Mouse (Mus musculus) left cerebral cortex, postnatal 36 days (tissue): Measurements from ENCODE around the gene Max. TPM values are rescaled to one million over a fixed set of nuclear protein-coding genes. Genes with fewer than 3 reads are reported as not detected.

Source experiments
- DNase-seq, 2 experiments: peaks; one replicate each; pipeline ENCODE4 v3.0.0; 2021 to 2022; ENCODE audit warnings: low spot score in 2 of 2, mixed read lengths in 1 of 2
- intact Hi-C: fragments of 180-260 bp; cut with DNase I; formaldehyde crosslinking; loops from one replicate; pipeline ENCODE4 v1.15.1; 2025
- total RNA-seq, 2 experiments: library from RNA; stranded (reverse); gene quantifications; 2 replicates each; pipeline ENCODE4 v1.2.3; 2021

Max gene
- total RNA-seq, 2 experiments from 2014 or later: 67.9 to 77.1 TPM

DNA sequence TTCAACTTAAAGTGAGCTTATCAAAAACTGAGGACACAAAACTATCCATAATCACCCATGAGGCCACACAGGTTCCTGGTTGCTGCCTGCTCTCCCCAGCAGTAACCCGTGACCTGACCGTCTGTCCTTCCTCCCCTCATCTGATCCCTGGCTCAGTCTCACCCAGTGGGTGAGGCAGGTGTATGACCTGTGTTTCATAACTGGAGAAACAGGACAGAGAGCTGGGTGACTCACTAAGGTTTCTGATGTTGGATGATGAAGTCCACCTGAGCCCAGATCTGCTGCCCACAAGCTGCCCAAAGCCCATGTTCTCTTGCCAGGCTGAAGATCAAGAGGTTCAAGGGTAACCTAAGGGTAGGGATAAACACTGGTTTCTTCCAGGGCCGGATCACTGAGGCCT, 35.0 kb downstream of the Max start:
- intact Hi-C loops: no loop called here
- no peak for DNase-seq

DNA sequence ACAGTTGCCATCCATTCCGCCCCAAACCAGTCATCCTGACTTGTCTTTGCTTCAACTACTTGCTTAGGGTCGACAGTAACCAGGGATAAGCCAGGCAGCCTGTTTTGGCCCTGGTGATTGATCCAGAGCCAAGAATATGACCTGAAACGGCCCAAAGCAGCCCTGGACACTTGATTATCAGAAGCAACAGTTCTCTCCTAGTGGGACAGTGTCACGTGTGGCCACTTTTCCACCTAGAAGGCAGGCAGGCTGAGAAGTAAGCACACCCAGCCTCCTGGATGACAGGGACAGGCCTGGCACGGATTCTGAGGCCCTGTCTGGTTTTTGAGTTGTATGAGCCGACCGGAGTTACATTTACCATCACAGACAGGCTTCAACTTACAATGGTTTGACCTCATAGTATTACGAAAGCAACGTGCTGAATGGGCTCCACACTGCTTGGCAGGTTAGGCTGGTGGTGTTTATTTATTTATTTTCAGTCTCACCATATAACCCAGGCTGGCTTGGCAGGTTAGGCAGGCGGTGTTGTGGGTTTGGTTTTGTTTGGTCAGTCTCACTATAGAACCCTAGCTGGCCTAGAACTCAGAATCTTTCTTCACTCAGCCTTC, 35.6 kb downstream of the Max start:
- no peak for DNase-seq
- intact Hi-C loops: no loop called here

DNA sequence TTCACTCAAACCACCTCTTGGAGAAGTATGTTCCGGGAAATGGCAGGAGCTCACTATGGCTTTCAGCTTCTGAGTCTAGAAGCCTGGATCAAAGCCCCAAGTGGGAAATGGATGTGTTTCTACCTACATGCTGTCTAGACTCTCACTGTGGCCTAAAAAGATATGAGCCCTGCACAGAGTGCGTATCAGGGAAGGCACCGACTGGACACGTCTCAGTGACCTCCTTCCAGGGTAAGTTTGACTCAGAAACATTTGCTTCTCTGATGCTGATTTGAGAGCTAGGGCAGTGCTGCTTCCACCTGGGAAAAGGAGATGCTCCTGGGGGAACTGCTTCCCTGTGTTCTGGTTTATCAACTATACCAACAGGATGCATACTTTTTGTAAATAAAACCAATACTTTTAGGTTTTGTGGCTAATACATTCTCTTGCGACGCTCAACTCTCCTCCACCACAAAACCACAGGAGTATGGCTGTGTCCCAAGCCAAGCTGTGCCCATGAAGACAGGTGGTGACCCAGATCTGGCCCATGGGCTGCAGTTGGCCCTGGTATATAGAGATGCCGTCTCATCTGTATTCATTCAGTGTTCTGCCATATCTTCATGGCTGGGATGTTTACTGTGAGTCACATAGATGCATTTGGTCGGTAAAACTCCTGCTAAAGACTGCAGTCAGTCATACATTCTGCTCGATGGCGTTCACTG, 36.9 kb downstream of the Max start:
- DNase-seq: no peak
- intact Hi-C loops: no loop called here

DNA sequence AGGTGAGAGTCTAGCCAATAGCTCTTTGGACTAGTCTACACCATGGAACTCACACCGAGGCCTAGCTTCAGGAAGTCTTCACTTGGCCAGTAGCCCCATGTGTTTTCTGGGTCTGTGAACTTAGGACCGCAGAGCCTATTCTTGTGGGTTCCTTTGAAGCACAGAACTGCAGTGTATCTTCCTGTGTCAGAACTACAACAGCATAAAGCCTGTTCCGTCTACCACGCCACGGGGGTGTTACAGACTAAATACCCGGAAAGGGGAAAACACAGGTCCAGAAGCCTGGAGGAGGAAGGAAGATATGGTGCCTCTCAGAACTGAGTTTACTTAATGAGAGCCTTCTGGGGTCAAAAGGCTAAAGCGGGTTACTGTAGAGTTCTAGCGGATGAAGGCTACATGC, 38.9 kb downstream of the Max start:
- intact Hi-C loops: no loop called here
- no peak for DNase-seq

DNA sequence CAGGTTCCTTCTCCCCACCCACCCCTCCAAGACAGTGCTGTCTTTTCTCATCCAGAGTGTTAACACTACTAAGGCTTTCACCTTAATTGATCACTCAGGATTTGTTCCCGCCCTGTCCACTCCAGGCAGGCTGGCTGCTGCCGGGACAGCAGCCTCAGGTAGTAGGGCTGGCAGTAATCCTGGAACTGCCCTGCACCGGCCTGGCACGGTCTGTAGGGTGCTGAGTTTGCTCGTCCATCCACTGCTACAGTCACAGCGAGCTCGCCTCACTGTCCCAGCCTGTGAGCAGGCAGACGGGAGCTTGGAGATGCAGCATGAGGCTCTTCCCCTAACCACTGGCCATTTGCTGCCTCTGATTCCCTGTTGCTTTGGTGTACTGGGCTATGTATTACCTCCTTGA, 41.0 kb downstream of the Max start:
- DNase-seq: no peak
- intact Hi-C loops: no loop called here

DNA sequence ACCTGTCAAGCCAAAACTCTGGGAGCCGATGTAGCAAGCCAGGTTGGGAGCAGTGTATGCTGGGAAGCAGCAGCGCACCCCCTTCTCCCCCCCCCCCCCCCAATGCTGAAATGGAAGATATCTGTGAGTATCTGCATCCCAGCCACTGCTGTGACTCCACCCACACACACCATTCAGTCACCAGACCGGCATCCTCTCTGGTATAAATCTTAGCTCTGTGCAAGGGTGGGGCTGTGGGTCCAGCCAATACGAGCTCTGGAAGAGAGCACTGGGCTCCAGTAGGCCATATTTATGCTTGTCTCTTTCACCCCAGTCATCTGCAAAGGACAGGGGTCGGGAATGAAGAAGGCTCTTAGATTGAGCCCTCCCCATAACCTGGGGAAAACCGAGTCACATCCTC, 41.6 kb downstream of the Max start:
- no peak for DNase-seq
- intact Hi-C loops: no loop called here

DNA sequence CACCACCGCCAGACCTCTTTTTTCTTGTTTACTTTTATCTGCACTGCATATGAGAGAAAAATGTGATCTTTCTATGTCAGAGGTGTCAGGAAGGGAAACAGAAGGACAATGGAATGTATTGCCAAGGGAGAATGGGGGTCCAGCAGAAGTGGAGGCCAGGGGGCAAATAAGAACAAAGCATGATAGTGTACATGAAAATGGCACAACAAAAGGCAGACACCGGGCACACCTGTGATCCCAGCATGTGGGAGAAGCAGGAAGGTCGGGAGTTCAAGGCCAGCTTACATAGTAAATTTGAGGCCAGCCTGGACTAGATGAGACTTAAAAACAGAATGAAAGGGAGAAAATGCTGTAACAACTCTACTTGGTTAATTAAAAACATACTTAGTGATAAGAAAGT, 43.1 kb downstream of the Max start:
- intact Hi-C loops: no loop called here
- DNase-seq: no peak

DNA sequence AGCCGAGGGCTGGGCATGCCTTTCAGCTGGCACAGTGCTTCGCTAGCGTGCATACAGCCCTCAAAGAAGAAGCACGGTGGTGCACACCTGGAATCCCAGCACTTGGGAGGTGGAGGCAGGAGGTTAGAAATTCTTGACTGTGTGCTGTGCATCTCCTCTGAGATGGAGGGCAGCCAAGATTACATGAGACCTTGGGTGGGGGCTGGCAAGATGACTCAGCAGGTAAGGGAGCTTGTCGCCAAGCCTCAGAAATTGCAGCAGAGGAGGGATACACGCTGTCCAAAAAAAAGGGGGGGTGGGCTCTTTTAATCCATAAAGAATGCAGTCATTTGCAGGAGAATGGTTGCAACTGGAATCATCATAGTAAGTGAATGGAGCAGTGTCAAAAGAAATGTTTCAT, 43.9 kb downstream of the Max start:
- DNase-seq: no peak
- intact Hi-C loops: no loop called here

DNA sequence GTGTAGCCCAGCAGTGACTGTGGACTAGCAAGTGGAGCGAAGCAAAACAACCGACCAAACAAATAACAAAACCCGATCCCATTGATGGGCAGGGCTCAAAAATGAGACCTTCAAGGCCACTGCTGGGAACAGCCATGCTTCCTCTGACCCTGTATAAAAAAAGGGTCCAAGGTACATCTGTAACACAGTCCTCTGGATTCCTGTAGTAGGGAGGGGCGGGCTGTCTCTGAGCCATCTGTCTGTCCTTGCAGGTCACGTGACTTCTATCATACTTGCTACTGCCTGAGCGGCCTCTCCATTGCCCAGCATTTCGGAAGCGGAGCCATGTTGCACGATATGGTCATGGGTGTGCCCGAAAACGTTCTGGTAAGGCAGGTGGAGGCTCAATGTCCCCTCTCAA, 45.8 kb downstream of the Max start:
- no peak for DNase-seq
- intact Hi-C loops: no loop called here

DNA sequence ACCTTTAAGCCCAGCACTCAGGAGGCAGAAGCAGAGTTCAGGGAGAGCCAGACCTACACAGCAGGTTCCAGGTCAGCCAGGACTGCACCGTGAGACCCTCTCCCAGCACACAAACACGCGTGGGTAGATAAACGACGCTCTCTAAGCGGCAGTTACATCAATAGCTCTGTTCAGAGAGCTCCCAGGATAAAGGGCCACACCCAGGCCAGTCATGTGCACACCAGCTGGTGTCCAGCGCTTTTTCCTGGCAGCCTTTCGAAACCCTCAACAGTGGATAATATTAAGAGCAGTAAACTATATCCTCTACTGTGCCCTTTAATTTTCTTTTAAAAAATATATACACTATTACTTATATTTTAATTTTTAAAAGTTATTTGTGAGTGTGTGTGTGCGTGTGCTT, 49.8 kb downstream of the Max start:
- DNase-seq: no peak
- intact Hi-C loops: no loop called here

DNA sequence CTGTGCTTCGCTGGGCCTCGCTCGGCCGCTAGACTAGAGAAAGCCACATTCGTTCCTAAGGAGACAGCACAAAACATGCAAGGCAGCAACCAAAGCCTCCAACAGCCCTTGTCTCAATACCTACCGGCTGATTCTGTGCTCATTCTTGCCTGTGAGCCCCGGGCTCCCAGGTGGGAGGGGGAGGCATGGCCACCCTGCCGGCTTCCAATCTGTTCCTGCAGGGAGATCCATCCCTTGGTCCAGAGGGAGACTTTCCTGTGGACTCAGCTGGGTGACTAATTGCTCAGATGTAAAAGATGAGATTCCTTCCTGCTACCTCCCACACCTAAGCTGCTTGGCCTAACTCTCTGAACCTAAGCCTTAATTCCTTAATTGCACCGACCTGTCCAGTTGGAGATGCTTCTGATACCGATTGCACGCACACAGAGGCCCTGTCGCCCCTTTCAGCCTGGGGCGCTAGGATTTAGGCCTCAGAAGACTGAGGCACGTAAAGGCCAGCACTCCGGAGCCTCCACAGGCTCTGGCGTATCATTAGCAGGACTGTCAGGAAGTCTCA, 50.8 kb downstream of the Max start:
- intact Hi-C loops: no loop called here
- DNase-seq: no peak

DNA sequence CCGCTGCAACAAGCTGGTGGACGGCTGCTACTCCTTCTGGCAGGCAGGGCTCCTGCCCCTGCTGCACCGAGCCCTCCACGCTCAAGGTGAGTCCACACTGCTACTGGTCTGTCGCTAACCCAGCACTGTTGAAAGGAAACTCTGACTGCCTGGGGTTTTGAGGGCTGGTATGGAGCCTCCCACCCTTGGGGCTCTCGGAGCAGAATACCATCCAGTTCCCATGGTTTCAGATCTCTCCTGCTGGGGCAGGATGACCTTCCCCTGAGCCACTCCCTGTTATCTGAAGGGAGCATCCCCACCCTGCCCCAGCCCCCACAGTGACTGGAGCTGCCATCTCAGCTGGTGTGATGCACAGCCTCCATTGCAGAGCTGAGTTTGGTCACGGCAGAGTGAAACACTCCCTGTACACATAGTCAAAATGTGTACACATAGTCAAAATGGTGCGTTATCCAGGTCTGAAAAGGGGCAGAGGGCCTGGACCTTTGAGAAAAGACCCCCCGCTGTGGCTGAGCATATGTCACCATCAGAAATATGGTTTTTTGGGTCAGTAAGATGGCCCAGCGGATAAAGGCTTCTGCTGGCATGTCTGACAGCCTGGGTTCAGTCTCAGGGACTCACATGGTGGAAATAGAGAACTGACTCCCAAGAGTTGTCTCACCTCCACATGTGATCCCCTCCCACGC, 51.6 kb downstream of the Max start:
- DNase-seq: no peak
- intact Hi-C loops: no loop called here

DNA sequence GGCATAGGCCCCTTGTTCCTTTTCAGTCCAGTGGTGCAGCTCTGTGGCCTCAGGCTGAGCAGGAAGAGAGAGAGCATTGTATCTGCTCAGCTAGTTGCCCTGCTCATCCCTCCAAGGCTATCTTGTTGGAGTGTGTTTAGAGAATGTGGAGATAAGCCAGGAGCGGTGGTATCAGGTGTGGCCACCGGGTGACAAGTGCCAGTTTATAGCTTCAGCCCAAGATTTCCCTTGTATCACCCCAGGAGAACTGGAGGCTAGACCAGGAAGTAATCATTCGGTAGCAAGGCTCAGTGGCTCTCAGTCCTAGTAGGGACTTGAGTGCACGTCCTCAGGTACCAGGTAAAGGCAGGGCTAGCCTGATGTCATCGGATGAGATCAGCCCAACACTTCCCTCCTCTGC, 52.8 kb downstream of the Max start:
- DNase-seq: no peak
- intact Hi-C loops: no loop called here

DNA sequence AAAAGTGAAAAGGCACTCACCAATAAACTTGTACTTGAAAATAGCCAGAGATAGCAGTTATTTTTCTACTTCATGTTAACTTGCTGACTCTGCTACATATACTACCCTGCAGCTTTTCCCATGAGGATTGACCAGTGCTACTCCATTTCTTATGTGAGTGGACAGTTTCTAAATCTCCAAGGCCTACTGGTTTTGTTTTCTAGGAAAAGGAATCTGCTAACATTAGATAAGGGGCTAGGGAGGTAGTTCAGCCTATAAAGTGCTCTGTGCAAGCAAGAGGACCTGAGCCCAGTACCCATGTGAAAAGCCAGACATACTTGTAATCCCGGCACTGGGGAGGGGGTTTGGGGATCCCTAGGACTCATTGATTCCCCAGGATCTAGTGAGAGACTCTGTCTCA, 55.7 kb downstream of the Max start:
- no peak for DNase-seq
- intact Hi-C loops: no loop called here

DNA sequence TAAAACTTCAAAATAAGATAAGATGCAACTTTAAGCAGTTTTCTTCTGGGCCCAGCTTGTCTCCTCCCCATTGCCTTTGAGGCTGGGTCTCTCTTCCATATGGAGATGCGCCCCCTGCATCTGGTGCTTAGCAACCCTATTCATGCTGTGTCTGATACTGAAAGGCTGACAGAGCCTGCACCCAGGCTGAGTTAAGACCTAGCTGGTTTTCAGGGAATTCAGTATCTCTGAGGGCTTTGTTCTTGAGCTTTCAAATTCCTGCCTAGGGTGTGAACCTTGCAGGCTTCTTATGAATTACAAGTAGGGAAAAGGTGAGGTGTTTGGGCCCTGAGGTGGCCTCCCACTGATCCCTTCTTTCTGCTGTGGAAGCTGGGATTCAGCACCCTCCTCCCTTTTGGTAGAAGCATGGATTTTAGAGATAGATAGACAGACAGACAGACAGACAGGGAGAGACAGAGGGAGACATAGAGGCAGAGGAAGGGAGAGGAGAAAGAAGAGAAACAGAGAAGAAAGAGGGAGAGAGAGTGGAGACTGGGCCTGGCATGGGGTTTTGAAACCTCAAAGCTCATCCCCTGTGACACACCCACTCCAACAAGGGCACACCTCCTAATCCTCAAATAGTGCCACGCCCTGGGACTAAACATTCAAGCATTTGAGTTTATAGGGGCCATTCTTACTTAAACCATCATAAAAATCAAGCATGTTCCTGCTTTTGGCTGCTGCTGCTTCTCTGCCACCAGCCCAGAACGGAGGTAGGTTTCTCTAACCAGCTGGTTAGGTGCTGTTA, 60.3 kb downstream of the Max start:
- DNase-seq: no peak
- intact Hi-C loops: no loop called here

DNA sequence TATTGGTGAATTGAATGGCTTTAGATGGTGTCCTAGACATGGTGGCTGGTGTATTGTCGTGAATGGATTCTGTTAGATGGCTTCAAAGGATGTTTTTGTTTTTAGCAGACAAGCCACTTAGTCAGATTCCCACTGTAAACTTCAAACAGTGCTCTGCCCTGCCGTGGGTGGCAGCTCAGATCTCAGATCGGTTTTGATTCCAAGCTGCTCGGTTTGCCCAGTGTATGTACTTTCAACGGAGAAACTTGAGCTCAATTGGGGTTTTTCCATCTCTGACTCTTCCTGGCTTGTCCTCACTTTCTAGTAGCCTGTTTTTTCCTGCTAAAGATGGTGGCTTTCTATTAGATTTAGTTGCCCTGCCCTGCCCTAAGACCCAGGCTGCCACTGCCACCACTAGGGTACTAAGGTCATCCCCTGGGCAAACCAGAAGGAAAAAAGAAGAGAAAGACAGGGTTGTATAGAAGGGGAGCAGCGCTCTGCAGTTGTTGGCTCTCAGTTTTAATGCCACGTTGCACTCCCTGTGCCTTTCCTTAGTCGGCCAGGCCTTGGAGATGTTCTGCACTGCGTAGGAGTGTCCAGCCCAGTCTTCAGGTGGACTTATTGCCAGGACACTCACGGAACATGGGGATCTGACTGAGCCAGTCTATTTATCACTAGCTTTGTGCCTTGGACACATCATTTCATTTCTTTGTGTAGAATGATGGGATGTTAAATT, 62.6 kb downstream of the Max start:
- intact Hi-C loops: no loop called here
- no peak for DNase-seq

DNA sequence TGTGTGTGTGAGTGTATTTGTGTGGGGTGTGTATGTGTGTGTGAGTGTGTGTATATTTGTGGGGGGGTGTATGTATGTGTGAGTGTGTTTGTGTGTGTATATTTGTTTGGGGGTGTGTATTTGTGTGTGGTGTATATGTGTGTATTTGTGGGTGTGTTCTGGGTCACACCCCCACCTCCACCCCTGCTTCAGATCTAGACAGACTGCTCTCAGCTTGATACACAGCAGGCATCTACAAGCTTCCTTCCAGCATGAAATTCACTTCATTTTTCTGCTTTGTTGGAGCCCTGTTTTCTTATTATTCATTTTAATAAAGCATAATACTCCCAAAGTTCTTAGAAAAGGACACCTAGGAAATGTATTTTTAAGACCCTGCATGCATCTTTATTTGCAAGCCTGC, 63.9 kb downstream of the Max start:
- intact Hi-C loops: no loop called here
- DNase-seq: no peak

DNA sequence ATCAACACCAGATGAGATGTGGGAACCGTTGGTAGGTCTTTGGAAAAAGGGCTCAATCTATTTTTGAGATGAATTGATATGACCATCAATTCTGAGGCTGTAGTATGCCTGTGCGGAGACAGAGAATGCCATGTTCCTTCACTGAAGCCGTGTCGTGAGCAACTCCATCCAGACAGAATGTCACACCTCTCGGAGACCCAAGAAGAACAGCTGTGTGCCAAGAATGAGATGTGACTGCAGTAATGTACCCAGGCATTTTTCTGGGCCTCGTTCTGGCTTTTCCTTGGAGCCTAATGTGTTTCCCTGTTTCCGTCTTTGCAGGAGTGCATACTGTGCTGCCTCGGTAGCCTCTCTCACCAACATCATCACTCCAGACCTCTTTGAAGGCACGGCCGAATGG, 65.0 kb downstream of the Max start:
- intact Hi-C loops: no loop called here
- no peak for DNase-seq

DNA sequence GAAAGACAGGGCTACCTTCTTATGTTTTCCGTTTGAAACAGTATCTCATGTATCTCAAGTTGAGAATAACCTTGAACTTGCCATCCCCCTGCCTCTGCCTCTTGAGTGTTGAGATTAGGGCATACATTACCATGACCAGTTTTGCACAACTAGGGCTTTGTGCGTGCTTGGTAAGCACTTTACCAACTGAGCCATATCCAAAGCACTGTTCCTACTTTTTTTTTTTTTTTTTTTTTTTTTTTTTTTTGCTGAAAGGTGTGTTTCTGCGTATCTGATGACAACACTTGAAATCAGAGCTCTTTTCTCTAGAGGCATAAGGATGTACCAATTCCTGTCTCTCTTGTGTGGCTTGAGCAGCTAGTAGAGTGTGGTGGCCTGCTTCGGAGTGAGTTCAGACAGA, 65.4 kb downstream of the Max start:
- DNase-seq: no peak
- intact Hi-C loops: no loop called here

DNA sequence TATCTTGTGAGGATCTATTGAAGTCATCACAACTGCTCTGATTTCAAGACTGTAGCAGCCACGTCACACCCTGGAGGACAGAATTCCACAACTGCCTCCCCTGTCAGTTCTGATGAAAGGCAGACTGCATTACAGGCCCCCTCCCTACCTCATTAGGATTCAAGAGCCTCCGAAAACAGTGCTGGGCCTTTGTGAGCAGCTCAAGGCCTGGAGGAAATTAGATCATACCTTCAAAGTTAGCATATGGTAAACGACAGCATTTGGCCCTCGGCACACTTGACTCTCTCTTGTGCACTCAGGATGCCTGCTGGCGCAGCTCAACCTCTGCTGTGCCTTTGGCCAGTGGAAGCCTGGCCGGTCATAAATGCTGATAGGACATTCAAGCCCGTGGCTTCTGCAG, 66.2 kb downstream of the Max start:
- DNase-seq: no peak
- intact Hi-C loops: no loop called here
